Mouse (Mus musculus): ENCODE measurements around the gene Tmem41b.

- TF ChIP-seq CTCF (IDR thresholded peaks at IDR 0.05; ENCODE audit: extremely low read depth, insufficient read length, insufficient replicate concordance, low read depth, low read length) (no peak), POLR2A (IDR thresholded peaks at IDR 0.05; ENCODE audit: low read depth, low read length) (no peak)
Observed at GRCm38 (mm10) chr7:109958843-109959715, 27.6 kb downstream of the Tmem41b start.

All from small intestine, adult 2 months (tissue).